Mouse (Mus musculus) B cell, adult 2 months (primary cell): Measurements from ENCODE around the gene Klf3.
A peak's percentile ranks its signal among the peaks of the same experiment; 100 is the strongest.

Source experiments
- DNase-seq, 2 experiments: peaks; one replicate each; pipeline ENCODE4 v3.0.0; 2022

Gene Klf3

GRCm38 (mm10) chr5:64810860-64811499 lies 7.8 kb downstream of the Klf3 start:
- no peak for DNase-seq

- peak; percentile 39 to 44 for DNase-seq
Observed at GRCm38 (mm10) chr5:64811500-64812123, 8.4 kb downstream of the Klf3 start.

GRCm38 (mm10) chr5:64812124-64812982 lies 9.2 kb downstream of the Klf3 start:
- peak; percentile 70 to 72 for DNase-seq

GRCm38 (mm10) chr5:64812983-64813304 lies 9.8 kb downstream of the Klf3 start:
- no peak for DNase-seq

GRCm38 (mm10) chr5:64813361-64813760 lies 10.2 kb downstream of the Klf3 start:
- DNase-seq: peak; percentile 90 to 91

- no peak for DNase-seq
Observed at GRCm38 (mm10) chr5:64814416-64814815, 11.2 kb downstream of the Klf3 start.

- DNase-seq: no peak
Observed at GRCm38 (mm10) chr5:64815631-64816030, 12.4 kb downstream of the Klf3 start.

- DNase-seq: no peak
Observed at GRCm38 (mm10) chr5:64816290-64816973, 13.2 kb downstream of the Klf3 start.

GRCm38 (mm10) chr5:64816974-64817296 lies 13.7 kb downstream of the Klf3 start:
- no peak for DNase-seq

GRCm38 (mm10) chr5:64819390-64819789 lies 16.2 kb downstream of the Klf3 start:
- peak; percentile 79 to 83 for DNase-seq

GRCm38 (mm10) chr5:64820138-64820537 lies 16.9 kb downstream of the Klf3 start:
- no peak for DNase-seq

- no peak for DNase-seq
Observed at GRCm38 (mm10) chr5:64821294-64821693, 18.1 kb downstream of the Klf3 start.

GRCm38 (mm10) chr5:64821964-64822363 lies 18.8 kb downstream of the Klf3 start:
- DNase-seq: no peak

- no peak for DNase-seq
Observed at GRCm38 (mm10) chr5:64823431-64823830, 20.2 kb downstream of the Klf3 start.

GRCm38 (mm10) chr5:64824765-64825164 lies 21.6 kb downstream of the Klf3 start:
- DNase-seq: no peak

GRCm38 (mm10) chr5:64825496-64825895 lies 22.3 kb downstream of the Klf3 start:
- no peak for DNase-seq

GRCm38 (mm10) chr5:64827151-64827550 lies 24.0 kb downstream of the Klf3 start:
- no peak for DNase-seq

- DNase-seq: no peak
Observed at GRCm38 (mm10) chr5:64828314-64828713, 25.1 kb downstream of the Klf3 start.

- no peak for DNase-seq
Observed at GRCm38 (mm10) chr5:64829606-64830005, 26.4 kb downstream of the Klf3 start.

- DNase-seq: no peak
Observed at GRCm38 (mm10) chr5:64830773-64831172, 27.6 kb downstream of the Klf3 start.

- no peak for DNase-seq
Observed at GRCm38 (mm10) chr5:64833410-64833809, 30.2 kb downstream of the Klf3 start.

- no peak for DNase-seq
Observed at GRCm38 (mm10) chr5:64834213-64834612, 31.0 kb downstream of the Klf3 start.

GRCm38 (mm10) chr5:64835295-64835694 lies 32.1 kb downstream of the Klf3 start:
- peak in 1 of 2 experiments; percentile 25 for DNase-seq
